Mouse (Mus musculus): Measurements from ENCODE around the gene Dnaaf1. TPM values are rescaled to one million over a fixed set of nuclear protein-coding genes. Genes with fewer than 3 reads are reported as not detected.
A peak's percentile ranks its signal among the peaks of the same experiment; 100 is the strongest.

Gene Dnaaf1
- total RNA-seq, 4 experiments from 2014 or later = not detected

DNA sequence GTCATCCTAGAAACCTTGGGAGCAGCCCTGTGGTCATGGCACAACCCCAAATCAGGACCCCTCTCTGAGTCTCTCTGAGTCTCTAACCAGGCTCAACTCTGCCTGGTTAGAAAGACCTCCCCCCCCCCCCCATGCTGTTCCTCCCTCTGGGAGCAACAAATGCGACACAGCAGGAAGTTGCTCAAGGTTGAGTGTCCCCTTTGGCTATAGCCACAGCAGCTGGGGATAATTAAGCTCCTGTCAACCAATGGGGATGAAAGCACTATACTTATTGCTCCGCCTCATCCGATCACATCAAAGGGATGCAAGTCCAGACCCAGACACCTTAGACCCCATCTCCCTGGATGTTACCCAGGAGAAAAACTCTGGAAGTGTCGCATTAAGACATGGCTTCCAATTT, 47.5 kb downstream of the Dnaaf1 start:
- no peak for DNase-seq (ENCODE audit: low spot score in 2 of 2)

DNA sequence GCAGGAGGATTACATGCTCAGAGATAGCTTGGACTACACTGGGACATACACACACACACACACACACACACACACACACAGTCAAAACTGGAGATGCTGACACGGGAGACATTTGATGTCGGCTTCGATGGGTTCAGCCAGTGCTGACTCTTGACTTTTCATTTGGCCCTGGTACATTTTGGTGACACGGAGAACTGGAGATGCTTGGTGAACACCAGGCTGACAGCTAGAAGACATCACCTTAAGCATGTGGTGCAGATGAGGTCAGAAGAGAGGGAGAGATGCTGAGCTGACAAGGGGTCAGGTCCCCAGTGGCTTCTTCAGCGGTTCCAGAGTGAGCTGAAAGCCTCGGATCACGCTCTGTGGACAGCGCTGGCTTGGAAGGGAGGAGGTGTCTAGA, 48.0 kb downstream of the Dnaaf1 start:
- peak in 1 of 2 experiments; percentile 47 for DNase-seq (ENCODE audit: low spot score in 2 of 2)

DNA sequence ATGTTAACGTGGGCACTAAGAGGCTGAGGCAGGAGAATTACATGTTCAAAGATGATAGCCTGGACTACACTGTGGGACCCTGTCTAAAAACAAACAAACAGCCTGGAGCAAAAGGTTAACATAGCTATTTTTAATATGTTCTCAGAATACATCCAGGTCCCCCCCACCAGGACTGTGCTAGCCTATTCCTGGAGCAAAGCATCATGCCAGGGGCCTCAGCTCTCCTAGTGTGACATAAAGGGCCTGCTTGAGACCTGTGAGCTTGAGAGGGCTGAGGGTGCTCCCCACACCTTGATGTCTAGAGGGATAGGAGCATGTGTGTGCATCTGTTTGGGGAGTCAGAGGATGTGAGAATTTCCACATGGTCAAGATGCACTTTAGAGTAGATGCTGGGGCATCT, 48.7 kb downstream of the Dnaaf1 start:
- peak in 1 of 2 experiments; percentile 30 for DNase-seq (ENCODE audit: low spot score in 2 of 2)

DNA sequence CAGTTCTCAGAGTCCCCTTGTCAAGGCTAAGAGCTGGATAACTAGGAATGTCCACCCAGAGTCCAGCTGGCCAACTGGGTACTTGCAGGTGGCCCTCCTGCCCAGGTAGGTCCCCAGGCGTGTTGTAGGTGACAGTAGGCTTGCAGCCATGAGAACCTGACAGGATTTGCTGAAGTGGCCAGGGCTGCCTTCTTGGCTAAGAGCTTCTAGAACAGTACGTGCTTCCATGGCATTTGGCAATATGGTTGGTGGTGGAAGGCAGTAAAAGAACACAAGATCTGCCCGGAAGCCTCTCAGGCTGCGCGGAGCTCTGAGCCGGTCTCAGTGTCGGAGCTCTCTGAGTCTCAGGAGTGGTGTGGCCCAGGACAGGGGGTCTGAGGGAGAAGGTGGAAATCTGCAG, 49.9 kb downstream of the Dnaaf1 start:
- peak in 1 of 2 experiments; percentile 29 for DNase-seq (ENCODE audit: low spot score in 2 of 2)

DNA sequence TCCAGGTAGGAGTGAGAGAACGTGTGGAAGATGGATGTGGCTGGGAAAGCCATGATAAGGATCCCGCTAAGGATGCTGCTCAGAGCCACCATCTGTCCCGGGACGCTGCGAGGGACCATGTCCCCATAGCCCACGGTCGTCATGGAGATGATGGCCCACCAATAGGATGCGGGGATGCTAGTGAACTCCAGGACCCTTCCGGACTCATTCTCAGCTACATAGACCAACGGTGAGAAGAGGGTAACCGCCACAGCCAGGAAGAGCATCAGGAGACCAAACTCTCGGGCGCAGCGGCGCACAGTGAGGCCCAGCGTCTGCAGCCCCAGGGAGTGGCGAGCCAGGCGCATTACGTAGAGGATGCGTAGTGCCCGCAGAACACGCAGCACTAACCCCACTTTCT, 50.8 kb downstream of the Dnaaf1 start:
- no peak for DNase-seq (ENCODE audit: low spot score in 2 of 2)

DNA sequence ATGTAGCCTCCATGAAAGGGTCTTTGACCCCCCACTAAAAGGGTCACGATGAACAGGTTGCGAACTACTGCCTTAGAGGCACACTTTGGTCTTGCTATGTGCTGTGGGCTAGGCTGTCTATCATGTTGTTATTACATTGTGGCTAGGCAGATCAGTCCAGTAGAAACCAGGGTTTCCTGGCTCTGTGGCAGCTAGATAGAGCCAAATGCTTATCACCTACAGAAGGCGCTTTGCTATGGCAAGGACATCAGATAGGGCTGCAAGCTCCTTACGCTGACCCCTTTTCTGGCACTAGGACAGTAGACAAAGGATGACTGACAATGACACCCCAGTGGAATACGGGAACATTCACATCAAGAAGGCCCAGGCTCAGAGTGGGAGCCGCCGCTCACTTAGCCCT, 52.2 kb downstream of the Dnaaf1 start:
- DNase-seq (ENCODE audit: low spot score in 2 of 2) = no peak

DNA sequence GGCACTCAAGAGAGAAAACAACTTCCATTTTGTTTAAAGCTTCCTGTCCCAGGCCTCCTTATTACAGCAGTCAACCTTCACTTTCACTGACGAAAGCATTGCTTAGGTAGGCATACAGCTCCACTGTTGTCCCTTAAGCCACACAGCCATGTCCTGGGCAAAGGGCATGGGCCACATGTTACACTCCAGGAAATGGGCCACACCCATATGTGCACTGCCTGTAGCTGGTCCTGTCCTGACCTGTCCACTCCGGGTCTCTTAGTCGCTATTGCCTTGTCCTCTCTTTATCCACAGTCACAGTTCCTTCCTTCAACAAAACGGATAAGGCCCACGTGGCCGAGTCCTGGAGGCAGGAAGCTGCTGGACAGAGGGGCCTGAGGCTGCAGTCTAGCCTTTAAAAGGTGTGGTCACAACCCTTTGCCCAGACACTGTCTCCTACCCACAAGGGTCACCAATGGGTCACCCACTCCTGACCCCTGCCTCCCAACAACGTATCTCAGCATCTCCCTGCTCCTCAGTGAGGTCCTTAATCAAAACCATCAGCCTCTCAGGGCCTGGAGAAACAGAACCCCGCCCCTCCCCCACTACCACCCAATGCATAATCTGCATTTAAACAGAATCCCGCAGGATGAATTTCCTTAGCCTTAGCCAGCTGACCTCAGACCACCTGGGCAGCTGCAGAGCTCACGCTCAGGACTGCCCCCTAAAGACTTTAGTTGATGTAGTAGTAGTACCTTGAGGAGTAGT, 52.8 kb downstream of the Dnaaf1 start:
- DNase-seq (ENCODE audit: low spot score in 2 of 2) = no peak

DNA sequence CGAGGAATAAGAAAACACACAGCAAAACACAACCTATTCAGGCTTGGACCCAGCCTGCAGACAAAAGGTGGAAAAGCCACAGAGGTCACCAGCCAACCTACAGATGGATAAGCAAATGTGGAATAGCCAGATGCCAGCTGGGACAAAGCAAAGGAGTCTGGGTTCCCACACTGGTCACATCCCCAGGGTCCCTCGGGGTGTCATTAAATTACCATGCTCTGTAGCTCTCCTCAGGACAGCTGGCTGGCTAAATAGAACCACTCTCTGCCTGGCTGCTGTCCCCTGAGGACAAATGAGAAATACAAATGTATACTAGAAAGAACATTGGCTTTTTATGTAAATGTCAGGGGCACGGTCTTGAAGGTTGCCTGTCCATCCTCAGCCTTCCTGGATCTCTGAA, 55.8 kb downstream of the Dnaaf1 start:
- DNase-seq (ENCODE audit: low spot score in 2 of 2) = no peak

DNA sequence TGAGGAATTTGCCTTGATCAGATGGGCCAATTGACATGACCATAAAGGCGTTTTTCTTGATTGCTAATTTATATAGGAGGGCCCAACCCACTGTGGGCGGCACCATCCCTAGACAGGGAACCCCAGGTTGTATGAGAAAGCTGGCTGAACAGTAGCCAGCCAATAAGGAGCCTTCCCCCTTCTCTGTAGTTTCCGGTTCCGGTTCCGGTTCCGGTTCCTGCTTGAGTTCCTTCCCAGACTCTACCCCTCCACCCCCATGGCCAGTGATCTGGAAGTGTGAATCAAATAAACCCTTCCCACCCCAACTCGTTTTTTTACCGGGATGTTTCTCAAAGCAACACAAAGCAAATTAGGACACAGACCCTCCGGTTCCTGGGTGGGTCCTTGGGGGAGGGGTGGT, 57.2 kb downstream of the Dnaaf1 start:
- DNase-seq (ENCODE audit: low spot score in 2 of 2) = no peak

DNA sequence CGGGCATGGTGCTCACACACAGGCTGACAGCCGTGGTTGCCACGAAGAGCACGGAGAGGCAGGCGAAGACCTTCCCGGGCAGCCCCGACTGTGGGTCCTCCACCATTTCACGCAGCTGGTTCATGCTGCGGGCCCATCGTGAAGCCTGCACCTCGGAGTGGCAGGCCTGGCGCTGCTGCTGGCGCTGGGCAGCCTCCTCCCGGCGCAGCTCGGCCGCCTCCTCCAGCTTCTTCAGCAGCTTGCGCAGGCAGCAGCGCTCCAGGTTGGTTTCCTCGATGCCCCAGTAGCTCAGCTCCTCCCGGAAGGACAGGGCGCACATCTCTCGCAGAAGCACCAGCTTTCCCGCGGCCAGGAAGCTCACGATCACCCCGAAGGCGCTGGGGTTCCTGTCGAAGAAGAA, 57.9 kb downstream of the Dnaaf1 start:
- no peak for DNase-seq (ENCODE audit: low spot score in 2 of 2)

DNA sequence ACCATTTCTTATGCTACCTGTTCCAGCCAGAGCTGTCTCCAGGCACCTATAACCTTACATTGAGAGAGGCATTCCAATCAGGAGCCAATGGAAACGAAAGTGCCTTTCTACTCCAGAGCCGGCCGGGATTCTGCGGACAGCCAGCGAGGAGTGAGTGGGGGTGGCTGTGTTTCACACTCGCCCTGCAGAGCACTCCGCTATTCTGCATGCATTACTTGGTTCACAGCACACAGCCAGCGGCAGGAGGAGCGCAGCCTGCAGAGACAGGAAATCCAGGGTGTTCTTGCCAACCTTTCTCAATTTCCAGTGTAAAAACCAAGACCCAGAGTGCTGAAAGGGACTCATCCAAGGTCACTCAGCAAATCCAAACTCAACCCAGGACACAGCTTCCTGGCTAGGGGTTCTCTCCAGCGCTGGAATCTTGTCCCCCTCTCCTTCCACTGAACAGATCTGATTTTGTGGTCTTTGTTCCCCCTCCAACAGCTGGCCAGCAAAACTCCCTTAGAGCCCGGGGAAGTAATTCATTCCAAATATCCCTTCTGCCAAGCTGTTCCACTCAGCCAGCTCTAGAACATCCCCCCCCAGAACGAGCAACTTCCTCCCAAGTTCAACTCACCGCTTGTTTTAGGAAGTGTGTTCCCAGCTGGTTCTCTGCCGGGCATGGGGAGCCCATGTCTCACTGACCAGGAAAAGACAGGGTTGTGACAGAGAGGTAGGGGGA, 59.7 kb downstream of the Dnaaf1 start:
- no peak for DNase-seq (ENCODE audit: low spot score in 2 of 2)

DNA sequence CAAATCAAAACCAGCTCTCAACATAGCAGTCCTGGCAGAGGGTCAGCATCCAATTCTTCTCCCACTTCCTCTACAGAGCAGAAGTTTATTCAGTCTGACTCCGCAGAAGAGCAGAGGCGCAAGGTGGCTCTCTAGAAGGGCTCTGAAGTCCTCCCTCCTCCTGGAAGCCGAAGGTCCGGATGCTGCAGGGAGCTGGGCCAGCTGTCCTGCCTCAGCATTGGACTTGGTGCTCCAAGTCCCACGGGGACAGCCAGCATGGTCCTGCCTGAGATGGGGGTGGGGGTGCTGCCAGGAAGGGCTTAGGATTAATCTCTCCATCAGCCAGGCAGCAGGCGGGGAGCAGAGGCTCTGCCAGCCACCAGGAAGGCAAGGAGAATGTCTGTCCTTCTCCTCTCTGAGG, 60.3 kb downstream of the Dnaaf1 start, which contains the start of gene Kcng4:
Gene Kcng4 (minus strand): TSS at position 303 of the 400 bp plus-strand sequence.
- DNase-seq (ENCODE audit: low spot score in 2 of 2) = peak; percentile 10 to 39

DNA sequence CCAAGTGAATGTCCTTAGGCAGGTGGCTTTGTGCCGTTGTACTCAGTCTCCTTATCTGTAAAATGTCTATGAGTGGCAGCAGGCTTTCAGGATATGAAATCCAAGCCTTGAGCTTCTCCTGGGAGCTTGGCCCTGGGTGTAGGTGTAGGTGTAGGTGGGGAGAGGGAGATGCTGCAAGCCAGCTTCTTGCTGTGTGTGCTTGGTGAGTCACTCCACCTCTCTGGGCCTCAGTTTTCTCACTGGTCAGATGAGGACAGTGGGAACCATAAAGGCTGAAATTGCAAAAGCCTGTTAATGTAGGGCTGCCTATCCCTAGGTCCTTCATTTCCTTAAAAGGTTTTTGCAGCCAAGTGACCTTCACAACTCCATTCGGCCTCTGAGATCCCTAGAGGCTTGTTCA, 60.9 kb downstream of the Dnaaf1 start:
- no peak for DNase-seq (ENCODE audit: low spot score in 2 of 2)

DNA sequence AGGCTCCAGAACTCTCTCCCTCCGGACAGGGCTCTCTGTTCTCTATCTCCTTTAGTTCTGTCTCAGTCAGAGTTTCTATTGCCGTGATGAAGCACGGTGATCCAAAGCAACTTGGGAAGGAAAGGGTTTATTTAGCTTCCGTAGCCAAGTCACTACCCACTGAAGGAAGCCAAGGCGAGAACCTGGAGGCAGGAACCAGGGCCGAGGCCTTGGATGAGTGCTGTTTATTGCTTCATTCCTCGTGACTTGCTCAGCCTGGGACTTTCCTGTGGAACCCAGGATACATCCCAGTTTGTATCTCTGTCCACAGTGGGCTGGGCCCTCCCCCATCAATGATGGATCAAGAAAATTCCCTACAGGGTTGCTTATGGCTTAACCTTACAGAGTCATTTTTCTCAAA, 61.7 kb downstream of the Dnaaf1 start:
- no peak for DNase-seq (ENCODE audit: low spot score in 2 of 2)

DNA sequence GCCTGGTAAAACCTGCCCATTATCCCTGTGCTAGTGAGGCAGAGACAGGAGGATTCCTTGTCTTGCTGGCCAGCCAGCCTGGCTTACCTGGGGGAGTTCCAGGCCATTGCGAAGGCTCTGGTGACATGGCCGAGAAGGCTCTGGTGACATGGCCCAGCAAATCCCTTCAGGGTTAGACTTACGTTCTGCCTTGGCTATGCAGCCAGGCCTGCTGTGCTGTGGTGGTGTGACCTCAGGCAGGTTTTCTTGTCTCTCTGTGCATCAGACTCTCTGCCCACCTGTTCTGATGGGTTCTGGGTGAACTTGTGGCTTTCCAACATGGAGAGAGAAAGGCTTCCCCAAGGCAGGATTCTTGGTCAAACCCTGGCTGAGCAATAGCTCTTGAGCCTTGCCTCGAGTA, 62.3 kb downstream of the Dnaaf1 start:
- no peak for DNase-seq (ENCODE audit: low spot score in 2 of 2)

DNA sequence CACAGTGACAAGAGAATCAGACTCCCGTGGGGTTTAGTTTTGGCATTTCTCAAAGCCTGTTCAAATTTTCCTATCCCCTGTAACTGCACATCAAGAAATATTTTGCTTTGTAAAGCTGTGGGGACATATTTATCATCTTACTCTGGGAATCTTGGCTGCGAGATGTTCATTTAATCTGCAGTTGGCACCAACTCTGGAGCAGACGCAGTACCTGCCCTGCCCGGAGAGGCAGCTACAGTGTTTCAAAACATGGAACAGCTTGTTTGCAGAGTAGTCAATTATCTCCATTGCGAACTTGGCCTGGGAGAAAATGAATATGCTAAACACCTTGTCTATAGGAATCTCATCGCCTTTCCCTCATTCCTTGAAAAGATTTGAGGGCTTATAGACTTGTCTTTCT, 63.2 kb downstream of the Dnaaf1 start:
- DNase-seq (ENCODE audit: low spot score in 2 of 2) = no peak

DNA sequence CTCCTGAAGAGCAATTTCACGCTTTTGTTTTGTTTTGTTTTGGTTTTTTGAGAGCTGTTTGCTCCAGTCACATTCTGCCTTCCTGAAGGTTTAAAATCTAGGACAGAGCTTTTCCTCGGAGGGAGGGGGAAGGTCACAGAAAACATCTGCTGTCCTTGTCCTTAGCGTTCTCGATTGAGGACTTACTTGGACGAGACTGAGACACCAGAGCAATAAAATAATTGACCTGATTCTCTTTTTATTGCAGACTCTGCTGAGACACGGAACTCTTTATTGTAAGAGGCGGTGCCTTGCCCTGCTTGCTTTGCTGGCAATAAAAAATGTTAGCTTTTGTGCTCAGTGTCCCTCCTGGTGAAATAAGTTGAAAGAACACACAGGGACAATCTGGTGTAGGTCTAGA, 64.8 kb downstream of the Dnaaf1 start:
- DNase-seq (ENCODE audit: low spot score in 2 of 2) = no peak

DNA sequence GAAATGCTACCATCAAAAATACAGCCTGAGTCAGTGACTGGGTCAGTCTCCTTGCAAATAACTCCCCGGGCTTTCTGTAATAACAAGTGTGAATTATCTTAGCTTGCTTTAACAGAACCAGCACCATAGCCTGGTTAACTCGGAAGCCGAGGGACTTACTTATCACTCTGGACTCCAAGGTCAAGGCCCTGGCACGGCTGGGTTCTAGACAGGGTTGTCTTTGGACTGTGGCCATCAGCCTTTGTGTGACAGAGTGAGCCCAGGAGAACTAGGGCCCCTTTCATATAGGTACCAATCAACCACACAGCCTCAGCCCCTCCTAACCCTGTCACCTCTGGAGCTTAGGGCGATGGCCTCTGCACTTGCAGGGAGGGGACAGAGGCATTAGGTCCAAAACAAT, 66.0 kb downstream of the Dnaaf1 start:
- no peak for DNase-seq (ENCODE audit: low spot score in 2 of 2)

DNA sequence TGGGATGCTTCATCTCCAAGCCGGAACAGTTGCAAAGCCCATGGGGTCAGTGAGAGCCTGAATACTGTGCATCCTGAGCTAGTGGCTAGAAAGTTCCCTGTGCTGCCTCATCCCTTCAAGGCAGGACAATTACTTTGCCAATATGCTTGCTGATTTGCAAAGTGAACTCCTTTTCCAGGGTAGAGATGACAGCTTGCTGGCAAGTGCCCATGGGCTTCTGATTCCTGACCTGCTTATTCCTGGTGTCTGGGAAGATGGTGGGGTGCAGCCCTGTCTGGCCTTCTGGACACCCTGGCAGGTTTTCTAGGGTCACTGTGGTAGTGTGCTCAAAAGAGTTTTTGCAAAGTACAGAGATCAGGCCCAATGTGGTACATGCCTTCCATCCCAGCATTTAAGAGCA, 67.9 kb downstream of the Dnaaf1 start:
- DNase-seq (ENCODE audit: low spot score in 2 of 2) = no peak

DNA sequence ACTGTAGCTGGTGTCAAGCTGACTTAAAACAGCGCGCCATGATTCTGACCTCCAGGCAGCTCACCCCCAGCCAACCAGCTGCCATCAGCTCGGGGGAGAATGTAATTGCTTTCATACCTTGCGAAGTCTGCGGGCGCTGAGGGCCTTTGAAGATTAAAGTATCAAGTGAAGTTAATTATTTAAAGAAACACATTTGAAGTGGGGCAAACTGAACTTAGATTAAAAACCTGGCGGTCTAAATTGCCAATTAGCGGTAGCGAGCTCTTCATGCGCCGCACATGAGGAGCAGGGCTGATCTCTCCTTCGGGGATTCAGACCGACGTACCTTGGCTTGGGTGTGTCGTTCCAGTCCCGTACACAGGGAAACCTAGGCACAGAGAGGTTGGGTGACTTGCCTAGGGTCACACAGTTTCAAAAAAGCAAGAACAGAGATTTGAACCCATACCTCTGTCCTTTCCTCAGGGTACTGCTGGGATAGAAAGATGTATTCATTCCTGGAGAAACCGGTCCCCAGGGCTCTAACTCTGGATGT, 69.5 kb downstream of the Dnaaf1 start:
- no peak for DNase-seq (ENCODE audit: low spot score in 2 of 2)

DNA sequence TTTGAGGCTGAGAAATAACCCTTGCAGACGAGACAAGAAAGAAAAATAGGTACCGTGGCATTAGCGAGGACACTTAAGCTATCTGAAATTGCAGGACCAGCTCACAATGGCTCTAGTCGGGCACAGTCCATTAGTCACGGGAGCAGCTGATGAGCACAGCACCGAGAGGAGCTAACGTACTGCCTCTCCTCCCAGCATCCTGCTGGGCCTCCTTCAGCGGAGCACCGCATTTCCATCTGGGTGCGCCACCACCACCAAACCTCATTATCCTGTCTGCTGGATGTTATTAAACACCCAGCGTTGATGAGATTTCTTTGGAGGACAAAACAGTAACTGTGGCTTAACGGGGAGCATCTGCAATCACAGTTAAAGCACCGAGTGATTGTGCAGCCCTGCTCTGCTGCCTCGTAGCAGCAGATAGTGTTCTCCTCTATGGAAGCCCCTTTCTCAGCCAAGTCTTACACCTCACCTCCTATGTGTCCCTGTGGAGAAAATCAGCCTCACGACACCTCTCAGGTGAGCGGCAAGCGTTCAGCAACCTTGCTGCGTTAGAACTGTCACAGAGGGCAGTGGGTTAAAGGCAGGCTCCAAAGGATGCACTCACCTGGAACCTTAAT, 70.1 kb downstream of the Dnaaf1 start:
- no peak for DNase-seq (ENCODE audit: low spot score in 2 of 2)

DNA sequence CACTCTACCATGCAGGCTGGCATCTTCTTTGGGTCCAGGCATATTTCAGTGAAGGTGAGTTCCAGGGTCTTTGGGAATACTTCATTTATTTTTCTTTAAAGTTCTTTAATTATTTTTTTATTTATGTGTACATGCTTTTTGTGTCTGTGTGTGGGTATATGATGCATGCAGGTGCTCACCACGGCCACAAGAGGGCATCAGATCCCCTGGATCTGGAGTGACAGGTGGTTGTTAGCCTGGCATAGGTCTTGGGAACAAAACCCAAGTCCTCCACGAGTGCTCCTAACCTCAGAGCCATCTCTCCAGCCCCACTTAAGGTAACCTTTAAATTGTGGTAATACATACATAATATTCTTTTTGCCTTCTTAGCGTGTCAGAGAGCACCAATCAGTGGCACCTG, 71.2 kb downstream of the Dnaaf1 start:
- no peak for DNase-seq (ENCODE audit: low spot score in 2 of 2)

All from gastrocnemius, adult 8-10 months (tissue).